Mouse (Mus musculus): Measurements from ENCODE around the gene Stk11ip.

GRCm38 (mm10) chr1:75572776-75573175 lies 51.4 kb downstream of the Stk11ip start:
- TF ChIP-seq GATA1 (IDR thresholded peaks at IDR 0.05; ENCODE audit: low read length) (no peak), TAL1 (IDR thresholded peaks at IDR 0.05; ENCODE audit: low read length) (no peak)

All from erythroblast, embryonic 14.5 days (primary cell).